Mouse (Mus musculus): Measurements from ENCODE around the gene Ldb3. TPM values are rescaled to one million over a fixed set of nuclear protein-coding genes. Genes with fewer than 3 reads are reported as not detected.

The Ldb3 gene
- polyA plus RNA-seq, 1 experiment: not detected

DNA sequence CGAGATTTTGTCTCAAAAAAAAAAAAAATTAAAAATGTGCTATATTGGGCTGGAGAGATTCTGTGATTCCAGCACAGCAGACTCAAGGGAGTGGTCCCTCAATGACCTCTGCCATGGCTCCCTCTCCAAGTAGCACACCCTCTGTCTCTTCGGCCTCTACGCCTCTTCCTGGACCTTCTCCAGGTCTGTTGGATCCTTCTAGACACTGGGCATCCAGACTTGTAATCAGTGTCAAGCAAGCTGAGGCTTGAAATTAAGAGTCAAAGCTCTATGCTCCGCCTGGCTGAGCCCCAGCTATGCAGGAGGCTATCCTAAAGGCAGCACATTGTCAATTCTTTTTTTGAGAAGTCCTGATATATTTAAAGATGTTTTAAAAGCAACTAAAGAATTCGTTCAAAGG lies 54.9 kb downstream of the Ldb3 start:
- H3K9me3 ChIP-seq (ENCODE audit: control insufficient read depth, low read length): no peaks in the 10 kb centered on the region
- TF ChIP-seq GATA1 (IDR thresholded peaks at IDR 0.05; ENCODE audit: low read length): no peak
- no peak for TF ChIP-seq TAL1 (IDR thresholded peaks at IDR 0.05; ENCODE audit: low read length)

DNA sequence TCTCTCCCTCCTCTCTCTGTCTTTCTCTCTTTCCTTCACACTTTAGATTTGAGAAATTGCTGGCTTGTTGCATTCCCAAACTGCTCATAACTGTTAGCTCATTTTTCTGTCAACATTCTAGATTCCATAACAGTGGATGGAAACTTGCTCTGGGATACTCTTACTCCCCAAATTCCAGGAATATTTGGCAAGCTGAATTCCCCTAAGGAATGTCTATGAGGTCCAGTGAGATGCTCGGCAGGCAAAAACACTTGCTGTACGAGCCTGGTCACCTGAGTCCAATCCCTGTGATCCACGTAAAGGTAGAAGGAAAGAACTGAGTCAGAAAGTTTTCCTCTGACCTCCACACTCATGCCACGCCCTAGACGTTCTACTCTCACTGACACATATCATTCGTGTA lies 55.9 kb downstream of the Ldb3 start:
- Histone ChIP-seq H3K36me3 (ENCODE audit: control insufficient read depth) (no peaks in the 10 kb centered on the region), H3K27me3 (ENCODE audit: control insufficient read depth) (peaks cover 2% of the 10 kb centered on the region; the same call in 1 of the 2 replicates), H3K4me1 (ENCODE audit: control insufficient read depth) (no peaks in the 10 kb centered on the region), H3K9me3 (ENCODE audit: control insufficient read depth, low read length) (no peaks in the 10 kb centered on the region), H3K4me3 (replicated peaks) (no peak overlapping the region)
- TF ChIP-seq TAL1 (IDR thresholded peaks at IDR 0.05; ENCODE audit: low read length) (no peak), GATA1 (IDR thresholded peaks at IDR 0.05; ENCODE audit: low read length) (no peak)

More for the DNA sequence above, 54.9 kb downstream of the Ldb3 start:
- Histone ChIP-seq H3K4me1 (ENCODE audit: control insufficient read depth) (no peaks in the 10 kb centered on the region), H3K27me3 (ENCODE audit: control insufficient read depth) (no peaks in the 10 kb centered on the region), H3K4me3 (replicated peaks) (no peak overlapping the region), H3K36me3 (ENCODE audit: control insufficient read depth) (no peaks in the 10 kb centered on the region)

- no peaks in the 10 kb centered on the region for H3K9me3 ChIP-seq (ENCODE audit: control insufficient read depth, low read length)
- no peak overlapping the region for H3K4me3 ChIP-seq (replicated peaks)
- H3K36me3 ChIP-seq (ENCODE audit: control insufficient read depth): no peaks in the 10 kb centered on the region
- H3K4me1 ChIP-seq (ENCODE audit: control insufficient read depth): no peaks in the 10 kb centered on the region
- TF ChIP-seq GATA1 (IDR thresholded peaks at IDR 0.05; ENCODE audit: low read length): no peak
- no peak for TF ChIP-seq TAL1 (IDR thresholded peaks at IDR 0.05; ENCODE audit: low read length)
- peaks cover 2% of the 10 kb centered on the region; the same call in 1 of the 2 replicates for H3K27me3 ChIP-seq (ENCODE audit: control insufficient read depth)
These were observed 59.7 kb downstream of the Ldb3 start for GRCm38 (mm10) chr14:34528804-34529203.

GRCm38 (mm10) chr14:34522701-34523100 lies 65.8 kb downstream of the Ldb3 start, which contains the start of gene 9230112D13Rik:
Gene 9230112D13Rik (minus strand): TSS chr14:34522801.
- H3K36me3 ChIP-seq (ENCODE audit: control insufficient read depth): no peaks in the 10 kb centered on the region
- H3K4me1 ChIP-seq (ENCODE audit: control insufficient read depth): no peaks in the 10 kb centered on the region
- no peaks in the 10 kb centered on the region for H3K27me3 ChIP-seq (ENCODE audit: control insufficient read depth)
- H3K9me3 ChIP-seq (ENCODE audit: control insufficient read depth, low read length): no peaks in the 10 kb centered on the region
- H3K4me3 ChIP-seq (replicated peaks): no peak within 1 kb of the TSS
- TF ChIP-seq TAL1 (IDR thresholded peaks at IDR 0.05; ENCODE audit: low read length) (no peak), GATA1 (IDR thresholded peaks at IDR 0.05; ENCODE audit: low read length) (no peak)

DNA sequence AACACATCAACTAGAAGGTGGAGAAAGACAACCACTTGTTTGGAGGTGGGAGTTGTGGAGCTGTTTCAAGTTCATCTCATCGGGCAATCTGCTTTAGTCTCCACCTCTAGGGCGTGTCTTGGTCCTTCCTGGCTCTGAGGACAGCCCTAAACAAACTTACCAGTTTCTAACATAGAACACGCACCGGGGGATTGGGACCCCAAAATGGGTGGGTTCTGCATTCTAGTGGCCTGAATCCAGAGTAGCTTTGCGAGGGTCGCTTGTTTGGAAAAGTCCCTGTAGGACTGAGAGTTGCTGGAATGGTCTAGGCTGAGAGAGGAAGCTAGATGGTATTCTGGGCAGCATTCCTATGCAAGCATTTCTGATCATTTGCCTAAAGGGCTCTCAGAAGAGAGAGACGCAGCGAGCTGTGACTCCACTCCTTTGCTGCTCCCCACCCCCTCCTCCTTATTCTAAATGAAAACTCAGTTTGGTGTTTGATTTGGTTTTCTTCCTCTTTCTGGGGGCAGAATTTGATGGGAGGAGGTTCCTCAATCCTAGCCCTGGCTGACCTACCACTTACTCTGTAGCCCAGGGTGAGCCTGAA lies 70.4 kb downstream of the Ldb3 start:
- H3K27me3 ChIP-seq (ENCODE audit: control insufficient read depth): peaks cover 2% of the 10 kb centered on the region; the same call in 1 of the 2 replicates
- TF ChIP-seq TAL1 (IDR thresholded peaks at IDR 0.05; ENCODE audit: low read length) (no peak), GATA1 (IDR thresholded peaks at IDR 0.05; ENCODE audit: low read length) (no peak)
- H3K4me3 ChIP-seq (replicated peaks): no peak overlapping the region
- no peaks in the 10 kb centered on the region for H3K9me3 ChIP-seq (ENCODE audit: control insufficient read depth, low read length)
- H3K4me1 ChIP-seq (ENCODE audit: control insufficient read depth): no peaks in the 10 kb centered on the region
- H3K36me3 ChIP-seq (ENCODE audit: control insufficient read depth): no peaks in the 10 kb centered on the region

DNA sequence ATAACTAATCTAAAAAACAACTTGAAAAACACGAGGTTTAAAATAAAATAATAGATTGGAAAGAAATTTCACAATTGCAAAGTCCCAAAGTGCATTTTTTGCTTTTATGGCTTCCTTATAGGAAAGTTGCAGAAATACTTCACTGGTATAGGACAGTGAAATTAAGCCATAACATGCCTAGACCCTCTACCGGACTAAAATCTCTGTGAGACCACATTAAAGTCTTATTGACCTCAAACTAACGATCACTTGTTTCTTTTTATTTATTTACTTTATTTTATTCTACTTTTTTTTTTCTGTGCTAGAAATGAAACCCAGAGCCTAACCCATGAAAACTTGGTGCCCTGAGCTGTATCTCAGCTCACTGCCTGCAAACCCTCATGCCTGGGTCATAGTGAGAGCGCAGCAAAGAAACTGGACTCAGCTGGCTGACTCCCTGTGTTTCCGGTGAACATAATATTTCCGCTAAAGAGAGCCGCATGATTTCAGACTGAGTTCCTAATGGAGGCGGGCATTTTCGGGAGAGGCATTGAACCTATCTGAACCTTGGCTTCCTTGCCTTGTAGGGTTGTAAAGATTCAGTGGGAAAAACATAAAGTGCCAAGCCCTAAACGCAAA lies 71.4 kb downstream of the Ldb3 start:
- no peaks in the 10 kb centered on the region for H3K9me3 ChIP-seq (ENCODE audit: control insufficient read depth, low read length)
- no peaks in the 10 kb centered on the region for H3K36me3 ChIP-seq (ENCODE audit: control insufficient read depth)
- TF ChIP-seq TAL1 (IDR thresholded peaks at IDR 0.05; ENCODE audit: low read length) (no peak), GATA1 (IDR thresholded peaks at IDR 0.05; ENCODE audit: low read length) (no peak)
- peaks cover 5% of the 10 kb centered on the region for H3K27me3 ChIP-seq (ENCODE audit: control insufficient read depth)
- no peaks in the 10 kb centered on the region for H3K4me1 ChIP-seq (ENCODE audit: control insufficient read depth)
- no peak overlapping the region for H3K4me3 ChIP-seq (replicated peaks)

- Histone ChIP-seq H3K4me1 (ENCODE audit: control insufficient read depth) (no peaks in the 10 kb centered on the region), H3K27me3 (ENCODE audit: control insufficient read depth) (peaks cover 8% of the 10 kb centered on the region), H3K4me3 (replicated peaks) (no peak overlapping the region), H3K9me3 (ENCODE audit: control insufficient read depth, low read length) (no peaks in the 10 kb centered on the region), H3K36me3 (ENCODE audit: control insufficient read depth) (no peaks in the 10 kb centered on the region)
- TF ChIP-seq TAL1 (IDR thresholded peaks at IDR 0.05; ENCODE audit: low read length): no peak
- no peak for TF ChIP-seq GATA1 (IDR thresholded peaks at IDR 0.05; ENCODE audit: low read length)
These were observed 72.6 kb downstream of the Ldb3 start for GRCm38 (mm10) chr14:34515860-34516259.

DNA sequence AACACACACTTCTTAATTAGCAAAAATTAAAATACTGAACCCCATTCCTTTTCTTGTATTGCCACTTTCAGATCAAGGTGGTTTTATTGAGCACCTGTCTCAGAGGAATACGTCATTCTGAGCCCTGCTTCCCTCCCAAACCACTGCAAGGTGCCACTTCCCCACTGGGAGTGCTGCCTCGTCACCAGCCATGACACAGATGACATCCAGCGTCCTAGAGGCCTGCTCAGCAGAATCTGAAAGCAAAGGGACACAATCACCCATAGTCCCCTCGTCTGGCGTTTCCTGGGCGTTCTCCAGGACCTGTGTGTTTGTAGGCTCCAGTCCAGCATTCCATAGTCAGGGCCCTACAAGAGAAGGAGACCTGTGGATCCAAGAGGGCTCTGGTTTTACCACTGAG lies 74.4 kb downstream of the Ldb3 start:
- Histone ChIP-seq H3K36me3 (ENCODE audit: control insufficient read depth) (no peaks in the 10 kb centered on the region), H3K27me3 (ENCODE audit: control insufficient read depth) (peaks cover 8% of the 10 kb centered on the region), H3K4me3 (replicated peaks) (no peak overlapping the region), H3K9me3 (ENCODE audit: control insufficient read depth, low read length) (no peaks in the 10 kb centered on the region), H3K4me1 (ENCODE audit: control insufficient read depth) (no peaks in the 10 kb centered on the region)
- TF ChIP-seq TAL1 (IDR thresholded peaks at IDR 0.05; ENCODE audit: low read length): no peak
- TF ChIP-seq GATA1 (IDR thresholded peaks at IDR 0.05; ENCODE audit: low read length): no peak

GRCm38 (mm10) chr14:34512602-34513001 lies 75.9 kb downstream of the Ldb3 start:
- no peak for TF ChIP-seq GATA1 (IDR thresholded peaks at IDR 0.05; ENCODE audit: low read length)
- no peak for TF ChIP-seq TAL1 (IDR thresholded peaks at IDR 0.05; ENCODE audit: low read length)
- no peak overlapping the region for H3K4me3 ChIP-seq (replicated peaks)
- no peaks in the 10 kb centered on the region for H3K36me3 ChIP-seq (ENCODE audit: control insufficient read depth)
- no peaks in the 10 kb centered on the region for H3K9me3 ChIP-seq (ENCODE audit: control insufficient read depth, low read length)
- H3K4me1 ChIP-seq (ENCODE audit: control insufficient read depth): peaks cover 7% of the 10 kb centered on the region
- peaks cover 8% of the 10 kb centered on the region for H3K27me3 ChIP-seq (ENCODE audit: control insufficient read depth)

Measured in erythroblast, embryonic 14.5 days (primary cell).